Mouse (Mus musculus) limb, embryonic 14.5 days (tissue): ENCODE results near the gene Aym1. TPM values are rescaled to one million over a fixed set of nuclear protein-coding genes. Genes with fewer than 3 reads are reported as not detected.

Experiments used
- ATAC-seq: fragments of 200-750 bp; cut with Nextera tagmentation; 2 replicates; pipeline ENCODE4 v1.8.0; 2017; ENCODE audit warnings: low read depth, moderate number of reproducible peaks, moderate TSS enrichment; ENCODE audit not compliant: low FRiP score
- DNase-seq: peaks from one replicate; pipeline ENCODE4 v3.0.0-alpha.2; 2015; ENCODE audit warnings: low spot score
- H3K27ac ChIP-seq: fragments of 300-500 bp; sonication (generic); replicated peaks from 2 replicates; pipeline ENCODE4 v1.5.1; 2014; ENCODE audit warnings: low read depth, mild to moderate bottlenecking, low read length, moderate library complexity, mixed read lengths
- H3K27me3 ChIP-seq: fragments of 300-500 bp; sonication (generic); 2 replicates; pipeline ENCODE4 v1.6.1; 2014; ENCODE audit warnings: low read length, mixed read lengths; ENCODE audit not compliant: control insufficient read depth, insufficient read depth
- H3K36me3 ChIP-seq: fragments of 300-500 bp; sonication (generic); 2 replicates; pipeline ENCODE4 v1.6.1; 2014; ENCODE audit warnings: mild to moderate bottlenecking, low read length, moderate library complexity, mixed read lengths; ENCODE audit not compliant: control insufficient read depth, insufficient read depth
- H3K4me1 ChIP-seq: fragments of 300-500 bp; sonication (generic); 2 replicates; pipeline ENCODE4 v1.6.1; 2014; ENCODE audit warnings: antibody characterized with exemption, low read length, mixed read lengths; ENCODE audit not compliant: control insufficient read depth, insufficient read depth
- H3K4me2 ChIP-seq: fragments of 300-500 bp; sonication (generic); replicated peaks from 2 replicates; pipeline ENCODE4 v1.6.1; 2014; ENCODE audit warnings: low read depth, mild to moderate bottlenecking, low read length, moderate library complexity; ENCODE audit not compliant: severe bottlenecking
- H3K4me3 ChIP-seq: fragments of 300-500 bp; sonication (generic); replicated peaks from 2 replicates; pipeline ENCODE4 v1.5.1; 2014; ENCODE audit warnings: low read length
- H3K9ac ChIP-seq: fragments of 300-500 bp; sonication (generic); 2 replicates; pipeline ENCODE4 v1.6.1; 2014; ENCODE audit warnings: mild to moderate bottlenecking, low read depth, low read length, moderate library complexity; ENCODE audit not compliant: severe bottlenecking
- H3K9me3 ChIP-seq: fragments of 300-500 bp; sonication (generic); 2 replicates; pipeline ENCODE4 v1.6.1; 2016; ENCODE audit warnings: low read length; ENCODE audit not compliant: control insufficient read depth
- POLR2A ChIP-seq: fragments of 200-500 bp; IDR thresholded peaks from 2 replicates; pipeline ENCODE4 v1.8.0; 2012; ENCODE audit warnings: inconsistent platforms, mild to moderate bottlenecking, moderate library complexity, borderline replicate concordance; ENCODE audit not compliant: insufficient read depth, insufficient read length; ENCODE audit errors: extremely low read depth
- WGBS: fragments of 180-500 bp; shearing (Covaris S2); extraction: QIAGEN DNeasy Blood & Tissue Kit; methylation state at CpG from one replicate; pipeline ENCODE4 v1.1.7; 2014; 5-methylcytosine and 5-hydroxymethylcytosine counted together
- microRNA-seq: library from miRNA; unstranded; fragments of <30 nt; microRNA quantifications from one replicate; pipeline ENCODE4, GENCODE M21; 2016
- polyA plus RNA-seq, 2 experiments: library from polyadenylated mRNA; depleted of rRNA in 1 of 2; stranded (reverse) in 1 of 2; unstranded in 1 of 2; fragments of >200 nt; fragmentation: Nextera tagmentation in 1 of 2; extraction: Ambion mirVana in 1 of 2; gene quantifications; 2 replicates each; pipeline versions ENCODE4 v1.2.1 to v1.2.3; 2012 to 2014

Aym1 gene
- polyA plus RNA-seq, 2 experiments = not detected

DNA sequence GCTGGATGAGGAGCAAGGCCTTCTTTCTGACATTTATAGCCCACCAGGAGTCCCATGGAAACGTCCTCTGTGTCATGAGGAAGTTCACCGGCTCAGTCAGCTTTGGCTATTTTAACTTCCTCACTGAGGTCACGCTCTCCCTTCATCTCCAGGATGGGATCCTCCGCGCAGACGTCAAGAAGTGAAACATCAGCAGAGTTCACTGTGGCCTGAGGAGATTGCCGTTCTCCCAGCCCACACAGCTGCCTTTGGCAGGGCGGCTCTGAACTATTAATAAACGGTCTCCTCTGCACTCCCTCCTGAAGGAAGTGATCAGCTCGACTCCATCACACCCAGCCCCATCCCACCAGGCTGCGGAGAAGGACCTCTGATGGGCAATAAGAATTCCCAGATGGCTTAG lies 45.6 kb downstream of the Aym1 start:
- DNase-seq = no peak
- H3K27me3 ChIP-seq = no peaks in the 10 kb centered on the region
- peaks cover 4% of the 10 kb centered on the region; the same call in 1 of the 2 replicates for H3K9me3 ChIP-seq
- no peak overlapping the region for H3K9ac ChIP-seq
- H3K4me2 ChIP-seq = no peak overlapping the region
- TF ChIP-seq POLR2A = no peak
- 59% methylated on average over 11 of the region's 11 CpGs for whole genome bisulfite sequencing
- H3K27ac ChIP-seq = no peak overlapping the region
- no peaks in the 10 kb centered on the region for H3K4me1 ChIP-seq
- no peak overlapping the region for H3K4me3 ChIP-seq
- no peaks in the 10 kb centered on the region for H3K36me3 ChIP-seq
- ATAC-seq = no peak

DNA sequence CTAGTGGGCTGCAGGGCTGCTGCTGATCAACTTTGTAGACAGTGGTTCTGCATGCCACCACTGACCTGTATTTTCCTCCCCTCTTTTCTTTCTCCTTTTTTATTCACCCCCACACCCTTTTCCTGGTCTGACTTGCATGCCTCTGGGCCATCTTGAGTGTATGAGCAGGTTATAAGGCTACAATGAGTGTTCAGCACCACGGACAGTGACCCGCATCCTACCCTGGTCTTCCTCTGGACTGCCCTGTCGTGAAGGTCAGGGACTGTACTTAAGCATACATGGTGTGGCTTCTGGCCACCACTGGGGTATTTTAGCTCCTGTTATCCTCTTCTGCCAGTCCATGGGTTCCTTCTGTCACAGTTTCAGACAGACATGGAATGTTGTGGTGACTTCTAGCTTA lies 50.3 kb downstream of the Aym1 start:
- no peaks in the 10 kb centered on the region for H3K27me3 ChIP-seq
- H3K4me2 ChIP-seq = no peak overlapping the region
- H3K4me1 ChIP-seq = no peaks in the 10 kb centered on the region
- H3K4me3 ChIP-seq = no peak overlapping the region
- 2% methylated on average over 3 of the region's 3 CpGs for WGBS
- no peak overlapping the region for H3K9ac ChIP-seq
- H3K27ac ChIP-seq = no peak overlapping the region
- no peaks in the 10 kb centered on the region for H3K9me3 ChIP-seq
- DNase-seq (peak; percentile 84), ATAC-seq (no peak)
- H3K36me3 ChIP-seq = no peaks in the 10 kb centered on the region
- no peak for TF ChIP-seq POLR2A

Small RNA genes within 50 kb of the gene (microRNA-seq; reads per million reads assigned to microRNA genes)
- gene Mir7229 (not detected), gene Mir7230 (not detected)

Other genes with a start within 250 kb of the Aym1 start
- 13.6 and 14.5 TPM in 2 replicates for gene 2900026A02Rik, start 136.1 kb upstream of the Aym1 start, polyA plus RNA-seq (2012; rRNA removed)
- 7.0 and 7.1 TPM in 2 replicates for gene 2900026A02Rik, start 136.1 kb upstream of the Aym1 start, polyA plus RNA-seq (2014; fragmentation: Nextera tagmentation; extraction: Ambion mirVana)
- gene Tmem211, start 130.4 kb upstream of the Aym1 start, polyA plus RNA-seq (2012; rRNA removed) = 0.09 and 0.18 TPM in 2 replicates
- not detected in 2 replicates for gene Tmem211, start 130.4 kb upstream of the Aym1 start, polyA plus RNA-seq (2014; fragmentation: Nextera tagmentation; extraction: Ambion mirVana)
- 2.7 and 3.3 TPM in 2 replicates for gene Sgsm1, start 46.5 kb upstream of the Aym1 start, polyA plus RNA-seq (2012; rRNA removed)
- gene Sgsm1, start 46.5 kb upstream of the Aym1 start, polyA plus RNA-seq (2014; fragmentation: Nextera tagmentation; extraction: Ambion mirVana) = 0.94 and 1.2 TPM in 2 replicates
- gene Wscd2, start 133.0 kb downstream of the Aym1 start, polyA plus RNA-seq (2012; rRNA removed) = 12.5 and 15.4 TPM in 2 replicates
- 8.4 and 8.9 TPM in 2 replicates for gene Wscd2, start 133.0 kb downstream of the Aym1 start, polyA plus RNA-seq (2014; fragmentation: Nextera tagmentation; extraction: Ambion mirVana)